Mouse (Mus musculus) central nervous system, embryonic 11.5 days (tissue): ENCODE measurements around the gene Pcna. TPM values are rescaled to one million over a fixed set of nuclear protein-coding genes. Genes with fewer than 3 reads are reported as not detected.

Experiments
- polyA plus RNA-seq: library from polyadenylated mRNA; depleted of rRNA; stranded (reverse); fragments of >200 nt; gene quantifications from 2 replicates; pipeline ENCODE4 v1.2.3, GENCODE M21; 2012; rRNA removed

Pcna gene
- 446 and 495 TPM in 2 replicates for polyA plus RNA-seq

GRCm38 (mm10) chr2:132252542-132253528 is at the start of gene Pcna:
Gene Pcna (minus strand): TSS chr2:132253314.

DNA sequence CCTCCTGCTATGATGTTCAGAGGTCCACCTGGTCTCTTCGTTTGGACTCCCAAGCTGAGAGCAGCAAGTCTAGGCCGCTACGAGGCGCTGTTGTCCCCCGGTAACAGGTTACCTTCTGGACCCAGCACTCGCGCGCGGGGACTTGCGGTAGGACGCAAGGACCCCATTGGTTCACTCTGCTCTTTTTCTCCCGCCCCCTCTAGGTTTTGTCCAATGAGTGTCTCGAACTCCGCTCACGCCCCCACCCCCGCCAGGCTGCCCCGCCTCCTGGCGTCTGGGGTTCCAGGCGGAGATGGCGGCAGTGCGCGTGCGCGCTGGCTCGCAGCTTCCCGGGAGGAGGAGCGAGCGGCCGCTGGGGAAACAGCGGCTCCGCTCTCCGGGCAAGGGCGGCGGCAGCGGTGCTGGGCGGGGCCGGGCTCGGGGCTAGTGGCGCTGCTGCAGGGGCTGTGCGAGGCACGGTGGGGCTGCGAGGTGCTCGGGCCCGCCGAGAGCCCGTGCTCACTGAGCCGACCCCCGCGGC is 9.8 kb upstream of the Pcna start, which contains the start of gene Cds2:
Cds2 (plus strand) TSS at position 270 of the 520 bp plus-strand sequence.

GRCm38 (mm10) chr2:132247539-132248313 is 5.4 kb downstream of the Pcna start, which contains the start of gene Tmem230:
Gene Tmem230 (minus strand): TSS chr2:132247807.

Other genes starting within 250 kb of the Pcna start
- 17.1 and 19.4 TPM in 2 replicates for gene Rassf2, start 223.1 kb downstream of the Pcna start, polyA plus RNA-seq
- gene Slc23a2, start 108.2 kb downstream of the Pcna start, polyA plus RNA-seq = 8.6 and 14.9 TPM in 2 replicates
- 45.9 and 46.8 TPM in 2 replicates for gene Tmem230, start 5.5 kb downstream of the Pcna start, polyA plus RNA-seq
- 25.4 and 27.3 TPM in 2 replicates for gene Cds2, start 9.8 kb upstream of the Pcna start, polyA plus RNA-seq
- gene Prokr2, start 132.1 kb upstream of the Pcna start, polyA plus RNA-seq = 0.29 and 0.86 TPM in 2 replicates